Mouse (Mus musculus) ES-Bruce4 (cell line): Measurements from ENCODE around the gene Frmd4b.

Source experiments
- CTCF ChIP-seq: IDR thresholded peaks from one replicate; pipeline ENCODE4 v1.8.1; 2011; ENCODE audit warnings: low read depth, low read length
- EP300 ChIP-seq: IDR thresholded peaks from 2 replicates; pipeline ENCODE4 v1.6.1; 2011; ENCODE audit warnings: low read depth, low read length; ENCODE audit not compliant: insufficient read depth
- POLR2A ChIP-seq: IDR thresholded peaks from one replicate; pipeline ENCODE4 v1.8.1; 2011; ENCODE audit warnings: low read length; ENCODE audit not compliant: insufficient read depth

GRCm38 (mm10) chr6:97405311-97405710 is 212.0 kb downstream of the Frmd4b start:
- TF ChIP-seq CTCF (no peak), POLR2A (no peak), EP300 (no peak)
